ENCODE assay signal across 10 mouse cellular contexts in genomic region chr17:87236725-87237650, GRCm38 (mm10). TPM values are rescaled to one million over a fixed set of nuclear protein-coding genes. Genes with fewer than 3 reads are reported as not detected.
DNase-seq lines count a peak whose midpoint lies in the region; ATAC-seq lines count a peak whose summit lies in the region.
"Had no signal": no experiment of that assay in that cellular context is flagged by ENCODE, and none has a peak within 500 bp of the region (broad histone marks: within the 10 kb centered on the region; RNA-seq: fewer than 3 reads in every experiment).

No protein-coding gene starts in this region.

- peak; percentile 89 for DNase-seq in heart, adult 11 months
- DNase-seq in heart, postnatal 25 days (ENCODE audit: low spot score), result no peak
- DNase-seq in embryo, embryonic 11 days, result peak; percentile 69
- peak; percentile 64 for DNase-seq in hindlimb bud, embryonic 11.5 days (ENCODE audit: extremely low spot score, low read depth, low spot score)
- DNase-seq in urinary bladder, postnatal 36 days (ENCODE audit: low spot score in 2 of 2), result no peak
- no peak for DNase-seq in gastrocnemius, postnatal 25 days

- ATAC-seq in lung, embryonic 16.5 days (ENCODE audit: low read depth), result peak; percentile 70
- ATAC-seq in stomach, embryonic 16.5 days (ENCODE audit: insufficient read depth, low FRiP score), result 0 out of 2 replicates have a peak, but pooled peaks have one; percentile 40

- H3K4me2 ChIP-seq in lung, embryonic 16.5 days (ENCODE audit: low read depth, low read length), result peak overlapping the region; percentile 22; the same call in 1 of the 2 replicates
- no peak overlapping the region for H3K4me2 ChIP-seq in stomach, embryonic 16.5 days (ENCODE audit: low read depth, low read length)
- H3K4me2 ChIP-seq: embryonic facial prominence, embryonic 12.5 days had no signal

- no peaks in the 10 kb centered on the region; the same call in 1 of the 2 replicates for H3K9me3 ChIP-seq in lung, embryonic 16.5 days (ENCODE audit: control insufficient read depth, low read length)
- 0 out of 2 replicates have a peak, but pooled peaks cover 4% of the 10 kb centered on the region for H3K9me3 ChIP-seq in stomach, embryonic 16.5 days (replicated peaks; ENCODE audit: control insufficient read depth, low read length)

- WGBS in lung, embryonic 16.5 days, result 35% methylated on average over 18 of the region's 18 CpGs
- WGBS in stomach, embryonic 16.5 days, result 55% methylated on average over 18 of the region's 18 CpGs

- no peaks in the 10 kb centered on the region for H3K27me3 ChIP-seq in lung, embryonic 16.5 days (ENCODE audit: control insufficient read depth, insufficient read depth, low read depth, low read length)
- no peaks in the 10 kb centered on the region for H3K27me3 ChIP-seq in stomach, embryonic 16.5 days (ENCODE audit: control insufficient read depth, insufficient read depth, low read length)
- H3K27me3 ChIP-seq: embryonic facial prominence, embryonic 12.5 days had no signal

- H3K4me3 ChIP-seq in lung, embryonic 16.5 days (ENCODE audit: low read length), result no peak overlapping the region
- no peak overlapping the region for H3K4me3 ChIP-seq in stomach, embryonic 16.5 days (replicated peaks; ENCODE audit: low read length)
- H3K4me3 ChIP-seq: embryonic facial prominence, embryonic 12.5 days had no signal

- H3K36me3 ChIP-seq in lung, embryonic 16.5 days (ENCODE audit: control insufficient read depth, insufficient read depth, low read length), result no peaks in the 10 kb centered on the region
- H3K36me3 ChIP-seq in stomach, embryonic 16.5 days (ENCODE audit: control insufficient read depth, insufficient read depth, low read length), result no peaks in the 10 kb centered on the region
- H3K36me3 ChIP-seq: embryonic facial prominence, embryonic 12.5 days had no signal

- peaks cover 16% of the 10 kb centered on the region for H3K4me1 ChIP-seq in lung, embryonic 16.5 days (replicated peaks; ENCODE audit: control insufficient read depth, insufficient read depth, low read length)
- 0 out of 2 replicates have a peak, but pooled peaks cover 5% of the 10 kb centered on the region for H3K4me1 ChIP-seq in stomach, embryonic 16.5 days (ENCODE audit: control insufficient read depth, insufficient read depth, low read length)

- H3K9ac ChIP-seq in lung, embryonic 16.5 days (ENCODE audit: low read length), result no peak overlapping the region
- H3K9ac ChIP-seq in stomach, embryonic 16.5 days (ENCODE audit: low read length), result no peak overlapping the region
- H3K9ac ChIP-seq: embryonic facial prominence, embryonic 12.5 days; liver, embryonic 14.5 days had no signal

- intact Hi-C loops in heart, postnatal 25 days (cut with DNase I), result no loop called here

- H3K27ac ChIP-seq in lung, embryonic 16.5 days (ENCODE audit: low read length), result peak overlapping the region; percentile 86
- no peak overlapping the region for H3K27ac ChIP-seq in stomach, embryonic 16.5 days (ENCODE audit: low read length)
- H3K27ac ChIP-seq: embryonic facial prominence, embryonic 12.5 days; liver, embryonic 14.5 days had no signal

RNA-seq across cellular contexts. Expression of gene Mcfd2, which starts 28.7 kb away (rescaled TPM):
- 10 to 100 TPM; 41.8 to 46.4 TPM for total RNA-seq in heart, postnatal 25 days (2021)
- polyA plus RNA-seq in lung, embryonic 16.5 days (2015; fragmentation: Nextera tagmentation; extraction: Ambion mirVana), result 113 and 118 TPM in 2 replicates
- polyA plus RNA-seq in stomach, embryonic 16.5 days (2015; fragmentation: Nextera tagmentation; extraction: Ambion mirVana), result 132 and 136 TPM in 2 replicates
- 10 to 100 TPM; 19.9 to 22.1 TPM for total RNA-seq in gastrocnemius, postnatal 25 days (2021)

RNA-seq across cellular contexts. Expression of gene Ttc7, which starts 45.7 kb away (rescaled TPM):
- 10 to 100 TPM; 10.4 to 13.0 TPM for total RNA-seq in heart, postnatal 25 days (2021)
- polyA plus RNA-seq in lung, embryonic 16.5 days (2015; fragmentation: Nextera tagmentation; extraction: Ambion mirVana), result 6.1 and 6.4 TPM in 2 replicates
- 10.7 and 11.1 TPM in 2 replicates for polyA plus RNA-seq in stomach, embryonic 16.5 days (2015; fragmentation: Nextera tagmentation; extraction: Ambion mirVana)
- 1 to 10 TPM; 7.1 to 8.4 TPM for total RNA-seq in gastrocnemius, postnatal 25 days (2021)

Comparison
In these comparisons a context has a peak if more than half of its experiments do, and no peak if none do; other contexts are left out.
1. DNase-seq: peak in heart, adult 11 months (single experiment), embryo, embryonic 11 days (single experiment) and hindlimb bud, embryonic 11.5 days (single experiment); none in heart, postnatal 25 days (single experiment), urinary bladder, postnatal 36 days (0 of 2) and gastrocnemius, postnatal 25 days (single experiment).